ENCODE assay signal across 23 mouse cellular contexts in the genomic region with DNA sequence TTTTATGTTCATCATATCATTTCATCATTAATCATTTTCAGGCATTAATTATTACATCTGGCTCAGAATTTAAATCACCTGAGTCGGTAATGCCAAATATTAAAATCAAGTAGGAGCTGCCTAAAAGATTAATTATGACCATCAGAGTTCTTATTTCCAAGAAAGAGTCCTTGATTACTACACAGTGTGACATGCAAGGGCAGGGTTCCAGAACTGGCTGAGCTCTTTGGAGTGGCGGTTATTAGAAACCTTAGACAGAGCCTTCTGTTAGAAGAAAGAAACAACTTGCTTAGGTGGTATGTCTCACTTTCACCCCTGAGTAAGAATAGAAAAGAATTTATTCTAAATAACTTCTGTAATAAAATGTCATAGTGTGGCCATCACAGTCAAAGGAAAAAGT. TPM values are rescaled to one million over a fixed set of nuclear protein-coding genes. Genes with fewer than 3 reads are reported as not detected.
"Had no signal": no experiment of that assay in that cellular context is flagged by ENCODE, and none has a peak within 500 bp of the region (broad histone marks: within the 10 kb centered on the region; RNA-seq: fewer than 3 reads in every experiment).

No protein-coding gene starts in this region.

- DNase-seq: heart, postnatal 10 days; heart, postnatal 14 days; heart, postnatal 36 days; heart, postnatal 4 days; kidney, adult 11 months; kidney, adult 18-20 months; kidney, adult 2 months; kidney, adult 8-10 months; kidney, adult 9 months; kidney, postnatal 10 days; kidney, postnatal 14 days; kidney, postnatal 25 days; kidney, postnatal 36 days; kidney, postnatal 4 days; layer of hippocampus, adult 9-11 months; layer of hippocampus, postnatal 36 days had no signal

- ATAC-seq: hindbrain, embryonic 16.5 days; hindbrain, postnatal 0 days; inflammation-experienced regulatory T-cells, adult 6 months; intestine, embryonic 15.5 days; intestine, embryonic 16.5 days; intestine, postnatal 0 days had no signal

RNA-seq across cellular contexts. Expression of gene Rarres1, which starts 48.0 kb away (rescaled TPM):
- total RNA-seq: hematopoietic stem cell, adult 5-6 weeks had no signal
- polyA plus RNA-seq: inflammation-experienced regulatory T-cells, adult 6 months had no signal
